Mouse (Mus musculus) hindbrain, embryonic 14.5 days (tissue): ENCODE measurements around the gene Gtpbp8. TPM values are rescaled to one million over a fixed set of nuclear protein-coding genes. Genes with fewer than 3 reads are reported as not detected.

Experiments
- ATAC-seq: fragments of 200-750 bp; cut with Nextera tagmentation; 2 replicates; pipeline ENCODE4 v1.8.0; 2017; ENCODE audit warnings: moderate number of reproducible peaks, mild to moderate bottlenecking, moderate TSS enrichment, moderate library complexity; ENCODE audit not compliant: low FRiP score
- DNase-seq: peaks from one replicate; pipeline ENCODE4 v3.0.0-alpha.2; 2015; ENCODE audit warnings: low spot score
- H3K27ac ChIP-seq: fragments of 300-500 bp; sonication (generic); 2 replicates; pipeline ENCODE4 v1.5.1; 2014; ENCODE audit warnings: mild to moderate bottlenecking, moderate library complexity
- H3K27me3 ChIP-seq: fragments of 300-500 bp; sonication (generic); 2 replicates; pipeline ENCODE4 v1.6.1; 2014; ENCODE audit warnings: mild to moderate bottlenecking, low read length, mixed read lengths; ENCODE audit not compliant: control insufficient read depth, insufficient read depth
- H3K36me3 ChIP-seq: fragments of 300-500 bp; sonication (generic); replicated peaks from 2 replicates; pipeline ENCODE4 v1.6.1; 2014; ENCODE audit not compliant: control insufficient read depth, insufficient read depth
- H3K4me1 ChIP-seq: fragments of 300-500 bp; sonication (generic); replicated peaks from 2 replicates; pipeline ENCODE4 v1.6.1; 2014; ENCODE audit warnings: antibody characterized with exemption, low read length, mixed read lengths; ENCODE audit not compliant: control insufficient read depth, insufficient read depth
- H3K4me2 ChIP-seq: fragments of 300-500 bp; sonication (generic); replicated peaks from 2 replicates; pipeline ENCODE4 v1.6.1; 2014; ENCODE audit warnings: mild to moderate bottlenecking, moderate library complexity
- H3K4me3 ChIP-seq: fragments of 300-500 bp; sonication (generic); replicated peaks from 2 replicates; pipeline ENCODE4 v1.5.1; 2014; ENCODE audit warnings: mild to moderate bottlenecking, low read length
- H3K9ac ChIP-seq: fragments of 300-500 bp; sonication (generic); 2 replicates; pipeline ENCODE4 v1.6.1; 2014
- H3K9me3 ChIP-seq: fragments of 300-500 bp; sonication (generic); 2 replicates; pipeline ENCODE4 v1.6.1; 2016; ENCODE audit warnings: low read length; ENCODE audit not compliant: control insufficient read depth
- WGBS: fragments of 180-500 bp; shearing (Covaris S2); extraction: QIAGEN DNeasy Blood & Tissue Kit; methylation state at CpG from one replicate; pipeline ENCODE4 v1.1.7; 2014; 5-methylcytosine and 5-hydroxymethylcytosine counted together
- polyA plus RNA-seq: library from polyadenylated mRNA; unstranded; fragments of >200 nt; fragmentation: Nextera tagmentation; extraction: Ambion mirVana; gene quantifications from 2 replicates; pipeline ENCODE4 v1.2.1, GENCODE M21; 2014

The Gtpbp8 gene
- polyA plus RNA-seq, 1 experiment from 2014 or later, result 41.5 TPM

- no peaks in the 10 kb centered on the region for H3K9me3 ChIP-seq
- no peak overlapping the region for H3K27ac ChIP-seq
- no peak overlapping the region for H3K4me2 ChIP-seq
- 50% methylated on average over 2 of the region's 2 CpGs for WGBS
- H3K9ac ChIP-seq, result no peak overlapping the region
- peak; percentile 59 for DNase-seq
- no peaks in the 10 kb centered on the region; the same call in 1 of the 2 replicates for H3K27me3 ChIP-seq
- peak; percentile 62; the same call in 1 of the 2 replicates for ATAC-seq
- no peak overlapping the region for H3K4me3 ChIP-seq
- no peaks in the 10 kb centered on the region for H3K36me3 ChIP-seq
- no peaks in the 10 kb centered on the region for H3K4me1 ChIP-seq
Measured at GRCm38 (mm10) chr16:44767967-44768366, 21.8 kb upstream of the Gtpbp8 start.

GRCm38 (mm10) chr16:44767506-44767905 is 21.3 kb upstream of the Gtpbp8 start:
- 93% methylated on average over 7 of the region's 7 CpGs for WGBS
- no peaks in the 10 kb centered on the region for H3K4me1 ChIP-seq
- DNase-seq, result no peak

GRCm38 (mm10) chr16:44766320-44766892 is 20.2 kb upstream of the Gtpbp8 start:
- H3K27me3 ChIP-seq, result no peaks in the 10 kb centered on the region
- H3K4me3 ChIP-seq, result no peak overlapping the region
- no peak overlapping the region for H3K9ac ChIP-seq
- 92% methylated on average over 9 of the region's 9 CpGs for WGBS
- no peaks in the 10 kb centered on the region for H3K36me3 ChIP-seq
- no peak overlapping the region for H3K4me2 ChIP-seq
- H3K27ac ChIP-seq, result no peak overlapping the region
- no peak for DNase-seq
- H3K9me3 ChIP-seq, result no peaks in the 10 kb centered on the region
- H3K4me1 ChIP-seq, result no peaks in the 10 kb centered on the region
- ATAC-seq, result no peak

More at GRCm38 (mm10) chr16:44767506-44767905, 21.3 kb upstream of the Gtpbp8 start:
- Histone ChIP-seq H3K9ac (no peak overlapping the region), H3K9me3 (no peaks in the 10 kb centered on the region), H3K27ac (no peak overlapping the region), H3K27me3 (no peaks in the 10 kb centered on the region; the same call in 1 of the 2 replicates), H3K4me3 (no peak overlapping the region), H3K36me3 (no peaks in the 10 kb centered on the region), H3K4me2 (no peak overlapping the region)
- ATAC-seq, result no peak

- Histone ChIP-seq H3K9ac (no peak within 1 kb of the TSS), H3K4me2 (no peak within 1 kb of the TSS), H3K27me3 (no peaks in the 10 kb centered on the region), H3K4me1 (no peaks in the 10 kb centered on the region), H3K4me3 (no peak within 1 kb of the TSS), H3K9me3 (no peaks in the 10 kb centered on the region), H3K36me3 (no peaks in the 10 kb centered on the region), H3K27ac (no peak within 1 kb of the TSS)
- no peak for DNase-seq
- no peak for ATAC-seq
- 79% methylated on average over 22 of the region's 22 CpGs for WGBS
Measured at GRCm38 (mm10) chr16:44765555-44766319, 19.6 kb upstream of the Gtpbp8 start, which contains the start of gene Cd200r1. Gene Cd200r1 (plus strand): TSS chr16:44765736.

- no peaks in the 10 kb centered on the region for H3K36me3 ChIP-seq
- H3K4me1 ChIP-seq, result no peaks in the 10 kb centered on the region
- no peaks in the 10 kb centered on the region for H3K9me3 ChIP-seq
- H3K4me2 ChIP-seq, result no peak overlapping the region
- no peak overlapping the region for H3K27ac ChIP-seq
- no peak overlapping the region for H3K9ac ChIP-seq
- DNase-seq, result no peak
- no peaks in the 10 kb centered on the region for H3K27me3 ChIP-seq
- H3K4me3 ChIP-seq, result no peak overlapping the region
- WGBS, result 61% methylated on average over 1 of the region's 1 CpGs
- no peak for ATAC-seq
Measured at GRCm38 (mm10) chr16:44761811-44762210, 15.6 kb upstream of the Gtpbp8 start.

GRCm38 (mm10) chr16:44757700-44758099 is 11.5 kb upstream of the Gtpbp8 start:
- no peak overlapping the region for H3K27ac ChIP-seq
- no peak for ATAC-seq
- no peaks in the 10 kb centered on the region for H3K36me3 ChIP-seq
- no peak overlapping the region for H3K4me2 ChIP-seq
- H3K4me1 ChIP-seq, result no peaks in the 10 kb centered on the region
- no peak overlapping the region for H3K9ac ChIP-seq
- H3K27me3 ChIP-seq, result no peaks in the 10 kb centered on the region
- no peaks in the 10 kb centered on the region for H3K9me3 ChIP-seq
- 87% methylated on average over 8 of the region's 8 CpGs for WGBS
- H3K4me3 ChIP-seq, result no peak overlapping the region
- no peak for DNase-seq

GRCm38 (mm10) chr16:44748007-44748406 is 1.8 kb upstream of the Gtpbp8 start:
- DNase-seq (no peak), ATAC-seq (no peak)
- H3K27ac ChIP-seq, result no peak overlapping the region
- no peak overlapping the region for H3K9ac ChIP-seq
- no peaks in the 10 kb centered on the region for H3K9me3 ChIP-seq
- H3K4me1 ChIP-seq, result peaks cover 13% of the 10 kb centered on the region
- 68% methylated on average over 3 of the region's 3 CpGs for WGBS
- no peaks in the 10 kb centered on the region for H3K36me3 ChIP-seq
- H3K4me3 ChIP-seq, result no peak overlapping the region
- H3K27me3 ChIP-seq, result no peaks in the 10 kb centered on the region
- no peak overlapping the region for H3K4me2 ChIP-seq

GRCm38 (mm10) chr16:44745471-44745865 is 695 bp downstream of the Gtpbp8 start:
- DNase-seq, result no peak
- no peaks in the 10 kb centered on the region for H3K9me3 ChIP-seq
- peak overlapping the region; percentile 67 for H3K4me2 ChIP-seq
- H3K27me3 ChIP-seq, result no peaks in the 10 kb centered on the region
- H3K36me3 ChIP-seq, result peaks cover 14% of the 10 kb centered on the region
- H3K4me1 ChIP-seq, result peaks cover 13% of the 10 kb centered on the region
- H3K4me3 ChIP-seq, result peak overlapping the region; percentile 89
- peak overlapping the region; percentile 93 for H3K9ac ChIP-seq
- no peak for ATAC-seq
- peak overlapping the region; percentile 97 for H3K27ac ChIP-seq
- 8% methylated on average over 14 of the region's 14 CpGs for WGBS

GRCm38 (mm10) chr16:44742753-44743152 is 3.4 kb downstream of the Gtpbp8 start:
- Histone ChIP-seq H3K27ac (no peak overlapping the region), H3K36me3 (peaks cover 35% of the 10 kb centered on the region), H3K4me1 (peaks cover 13% of the 10 kb centered on the region), H3K27me3 (no peaks in the 10 kb centered on the region), H3K4me3 (no peak overlapping the region), H3K9ac (no peak overlapping the region), H3K9me3 (no peaks in the 10 kb centered on the region), H3K4me2 (no peak overlapping the region)
- WGBS, result 95% methylated on average over 1 of the region's 1 CpGs
- ATAC-seq (no peak), DNase-seq (no peak)
